Mouse (Mus musculus) mesoderm, embryonic 11.5 days (tissue): ENCODE data around the gene Strbp.

ENCODE experiments used
- DNase-seq: peaks from one replicate; pipeline ENCODE4 v3.0.0-alpha.2; 2012; ENCODE audit warnings: low read depth, low spot score

Strbp gene

DNA sequence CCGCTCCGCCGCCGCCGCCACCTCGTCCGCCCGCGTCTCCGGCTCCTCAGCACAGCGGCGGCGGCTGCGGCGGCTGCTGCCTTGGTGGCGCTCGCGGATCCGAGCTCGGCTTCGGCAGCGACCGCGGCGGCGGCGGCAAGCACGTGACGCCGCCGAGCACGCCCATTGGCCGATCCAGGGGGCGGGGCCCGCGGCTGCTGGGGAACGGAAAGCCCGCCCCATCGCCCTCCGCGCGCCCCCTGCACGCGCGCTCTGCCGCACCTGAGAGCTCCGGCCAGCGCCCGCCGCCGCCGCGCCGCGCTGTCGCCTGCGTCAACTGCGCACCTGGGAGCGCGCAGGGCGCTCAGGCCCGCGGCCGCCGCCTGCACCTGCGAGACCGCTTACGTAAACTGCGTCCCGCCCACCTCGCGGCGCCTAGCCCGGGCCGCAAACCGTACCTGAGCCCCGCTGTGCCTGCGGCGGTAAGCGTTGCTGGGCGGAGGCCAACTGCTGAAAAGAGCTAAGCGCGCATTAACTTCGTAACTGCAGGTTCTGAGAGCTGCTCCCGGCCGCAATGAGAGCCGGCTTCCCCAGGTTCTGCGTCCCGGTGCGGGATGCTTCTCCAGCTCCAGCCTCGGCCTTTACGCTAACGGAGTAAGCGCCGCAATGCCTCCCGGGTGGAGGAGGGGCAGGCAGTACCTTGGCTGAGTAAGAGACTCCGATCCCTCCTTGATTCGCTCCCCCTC lies at the start of gene Strbp:
Gene Strbp, minus strand, starts transcription at position 630 of the 725 bp plus-strand sequence.
- peak; percentile 94 for DNase-seq

DNA sequence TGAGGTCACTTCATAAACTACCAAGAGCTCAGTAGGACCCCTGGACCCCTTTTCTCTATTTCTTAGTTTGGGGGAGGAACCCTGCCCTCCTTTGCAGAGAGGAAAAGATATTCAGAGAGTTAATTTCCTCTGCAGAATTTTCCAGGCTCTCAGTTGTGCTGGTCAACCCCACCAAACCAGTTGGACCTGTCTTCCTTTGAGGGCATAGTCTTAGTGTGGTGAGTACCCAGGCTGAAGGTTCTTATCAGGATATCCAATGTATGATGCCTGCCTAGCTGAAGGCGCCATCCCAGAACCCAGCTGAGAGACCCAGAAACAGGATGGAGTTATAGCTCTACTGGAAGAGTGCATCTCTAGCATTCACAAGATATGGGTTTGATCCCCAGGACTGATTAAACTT lies 47.5 kb upstream of the Strbp start:
- DNase-seq: no peak

DNA sequence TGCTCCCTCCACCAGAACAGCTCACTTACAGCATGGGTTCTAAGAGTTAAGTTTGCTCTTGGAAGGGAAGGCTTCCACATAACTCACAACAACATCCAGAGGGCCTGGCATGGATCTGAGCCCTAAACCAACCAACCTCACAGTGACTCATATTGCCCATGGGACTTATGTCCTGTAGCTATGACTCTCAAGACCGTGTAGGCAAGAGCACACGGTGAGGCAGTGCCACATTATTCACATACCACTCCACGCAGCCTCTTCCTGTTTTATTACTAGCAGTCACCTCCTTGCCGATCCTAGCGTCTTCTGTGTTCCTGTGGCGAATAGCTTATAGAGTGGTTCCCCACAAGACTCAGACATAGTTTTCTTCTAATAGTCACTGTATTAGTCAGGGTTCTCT lies 45.7 kb upstream of the Strbp start:
- DNase-seq: no peak

DNA sequence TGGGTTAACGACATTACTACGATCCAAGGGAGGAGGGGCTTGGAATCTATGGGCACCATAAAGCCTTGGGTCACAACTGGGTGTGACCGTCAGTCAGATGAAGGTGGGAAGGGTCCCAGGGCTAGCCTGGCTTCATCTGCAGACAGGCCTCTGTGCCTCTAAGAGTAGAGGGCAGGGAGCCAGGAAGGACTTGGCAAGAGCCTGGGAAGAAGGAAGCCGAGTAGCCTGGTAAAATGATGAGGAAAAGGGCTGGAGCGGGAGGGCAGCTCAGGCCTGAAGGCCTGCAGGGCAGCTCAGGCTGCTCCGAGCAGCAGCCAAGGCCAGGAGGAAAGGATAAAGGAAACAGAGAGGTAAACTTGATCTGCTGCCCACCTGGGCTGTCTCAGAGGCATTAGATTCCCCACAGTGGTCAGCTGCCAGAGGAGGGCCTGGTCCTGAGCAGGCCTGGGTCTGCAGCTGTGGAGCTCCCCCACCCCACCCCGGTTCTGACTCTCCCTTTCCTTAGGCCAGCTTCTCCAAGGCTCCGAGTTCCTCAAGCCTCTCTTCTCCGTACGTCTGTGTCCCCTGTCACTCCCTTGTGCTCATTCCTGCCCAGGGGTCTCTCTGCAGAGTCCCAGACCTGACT lies 44.9 kb upstream of the Strbp start:
- DNase-seq: no peak

DNA sequence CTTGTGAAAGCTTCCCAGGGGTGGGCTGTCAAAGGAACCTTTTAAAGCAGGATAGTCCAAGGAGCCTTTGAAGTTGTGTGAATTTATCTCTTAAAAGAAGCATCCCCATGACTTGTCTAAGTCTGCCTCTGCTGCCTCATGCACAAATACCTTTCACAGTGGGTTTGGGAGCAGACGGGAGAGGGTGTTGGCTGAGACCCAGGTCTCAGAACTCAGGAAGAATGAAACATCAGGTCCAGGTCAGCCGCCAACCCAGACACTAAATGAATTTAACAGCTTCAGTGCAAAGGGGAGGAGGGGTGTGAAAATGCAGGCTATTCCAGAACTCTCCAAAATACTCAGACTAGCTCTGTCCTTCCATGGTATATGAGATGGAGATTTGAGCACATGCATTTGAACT lies 44.2 kb upstream of the Strbp start:
- no peak for DNase-seq

DNA sequence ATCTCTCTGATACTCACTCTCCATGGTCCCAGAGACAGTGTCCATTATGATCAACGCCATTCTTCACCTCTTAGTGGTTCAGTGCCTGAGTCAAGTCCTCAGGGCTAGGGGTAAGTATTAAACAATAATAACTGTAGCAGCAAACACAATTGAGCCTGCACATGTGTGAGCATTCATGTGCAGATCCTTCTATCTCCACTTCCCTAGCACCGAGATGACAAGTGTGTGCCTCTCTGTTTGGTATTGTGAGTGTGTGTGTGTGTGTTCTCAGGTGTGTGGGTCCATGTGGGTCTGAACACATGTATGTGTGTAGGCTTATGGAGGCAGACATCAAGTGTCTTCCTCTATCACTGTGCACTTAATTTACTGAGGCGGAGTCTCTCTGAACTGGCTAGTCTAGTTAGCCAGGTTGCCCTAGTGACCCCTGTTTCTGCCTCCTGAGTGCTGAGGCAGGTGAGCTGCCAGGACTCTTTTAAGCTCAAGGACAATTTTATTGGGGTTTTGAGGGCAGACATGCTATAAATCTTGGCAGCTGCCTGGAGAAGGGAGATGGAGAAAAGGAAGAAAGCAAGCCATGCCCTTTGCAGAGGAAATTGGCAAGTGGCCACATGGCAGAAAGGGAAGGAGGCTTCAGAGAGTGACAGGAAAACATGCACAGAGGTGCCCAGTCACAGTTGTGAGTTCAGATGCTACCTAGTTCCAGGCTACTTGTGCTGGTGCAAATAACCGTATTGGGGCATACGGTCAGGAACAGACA lies 42.8 kb upstream of the Strbp start:
- DNase-seq: no peak

DNA sequence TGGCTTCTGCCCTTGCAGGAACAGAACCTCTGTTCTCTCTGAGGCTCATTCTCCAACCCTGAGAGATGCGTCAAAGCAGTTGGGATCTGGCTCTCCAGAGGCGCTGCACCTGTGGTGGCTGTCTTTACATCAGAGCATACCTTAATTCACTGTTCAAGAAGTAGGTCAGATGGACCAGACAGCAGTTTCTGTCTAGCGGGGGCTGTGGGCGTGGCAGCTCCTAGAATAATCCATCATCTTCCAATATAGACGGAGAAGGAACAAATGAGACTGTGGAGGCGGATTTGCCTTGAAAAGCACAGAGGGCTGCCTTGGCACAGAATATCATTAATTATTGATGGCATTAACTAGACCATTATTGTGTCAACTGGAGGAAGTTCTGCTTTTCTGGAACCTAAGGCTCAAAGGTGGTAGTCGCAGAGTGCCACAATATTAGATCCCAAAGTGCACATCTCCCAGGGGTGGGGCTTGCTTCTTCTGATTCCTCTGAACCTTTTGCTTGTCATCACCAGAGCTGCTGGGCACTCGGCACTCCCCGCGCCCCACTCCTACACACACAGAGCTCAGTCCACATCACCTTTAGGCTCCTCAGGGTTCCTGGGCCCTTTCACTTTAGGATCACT lies 41.2 kb upstream of the Strbp start:
- no peak for DNase-seq

DNA sequence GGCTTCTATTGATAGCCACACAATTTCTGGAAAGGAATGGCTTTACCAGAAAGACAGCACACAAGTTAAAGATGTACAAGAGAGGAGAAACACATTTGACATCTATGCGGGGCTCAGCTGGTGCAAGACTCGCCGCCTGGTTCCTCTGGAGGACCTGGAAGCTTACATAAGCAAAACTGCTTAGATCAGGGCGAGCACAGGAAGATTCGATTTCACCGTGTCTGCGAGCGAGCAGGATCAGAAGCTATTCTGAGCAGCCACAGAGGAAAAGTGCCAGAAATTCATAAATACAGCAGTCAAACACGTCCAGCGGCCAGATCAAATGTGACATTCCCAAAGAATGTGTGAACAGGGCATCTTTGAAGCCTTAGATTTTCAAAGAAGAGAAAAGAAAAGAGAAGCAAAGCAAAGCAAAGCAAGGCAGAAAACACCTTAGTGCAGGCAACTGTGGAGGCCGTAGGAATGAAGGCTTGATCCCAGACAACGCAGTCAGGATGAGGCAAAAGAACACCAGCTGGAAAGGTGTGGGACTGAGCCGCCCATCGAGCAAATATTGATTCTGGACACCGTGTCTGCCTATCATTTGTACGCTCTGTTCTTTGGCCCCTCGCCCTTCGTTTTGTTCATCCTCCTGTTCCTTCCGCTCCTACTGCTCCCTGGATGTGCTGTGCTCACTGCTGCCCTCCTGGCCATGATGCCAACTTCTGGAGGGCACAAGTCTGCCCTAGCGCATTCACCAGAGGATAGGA lies 38.3 kb upstream of the Strbp start:
- no peak for DNase-seq

DNA sequence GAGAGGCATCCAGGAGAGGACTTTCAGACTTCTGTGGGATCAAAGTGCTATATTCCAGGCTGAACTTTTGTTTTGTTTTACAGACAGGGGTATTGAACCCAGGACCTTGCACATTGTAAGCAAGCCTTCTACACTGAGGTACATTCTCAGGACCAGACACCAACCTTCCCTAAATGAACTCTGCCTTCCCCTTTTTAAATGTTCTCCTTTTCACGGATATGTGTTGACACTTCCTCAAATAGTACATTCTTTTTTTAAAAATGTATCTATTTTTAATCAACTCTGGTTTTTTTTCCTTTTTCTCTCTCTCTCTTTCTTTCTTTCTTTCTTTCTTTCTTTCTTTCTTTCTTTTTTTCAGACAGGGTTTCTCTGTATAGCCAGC lies 32.1 kb upstream of the Strbp start:
- no peak for DNase-seq

DNA sequence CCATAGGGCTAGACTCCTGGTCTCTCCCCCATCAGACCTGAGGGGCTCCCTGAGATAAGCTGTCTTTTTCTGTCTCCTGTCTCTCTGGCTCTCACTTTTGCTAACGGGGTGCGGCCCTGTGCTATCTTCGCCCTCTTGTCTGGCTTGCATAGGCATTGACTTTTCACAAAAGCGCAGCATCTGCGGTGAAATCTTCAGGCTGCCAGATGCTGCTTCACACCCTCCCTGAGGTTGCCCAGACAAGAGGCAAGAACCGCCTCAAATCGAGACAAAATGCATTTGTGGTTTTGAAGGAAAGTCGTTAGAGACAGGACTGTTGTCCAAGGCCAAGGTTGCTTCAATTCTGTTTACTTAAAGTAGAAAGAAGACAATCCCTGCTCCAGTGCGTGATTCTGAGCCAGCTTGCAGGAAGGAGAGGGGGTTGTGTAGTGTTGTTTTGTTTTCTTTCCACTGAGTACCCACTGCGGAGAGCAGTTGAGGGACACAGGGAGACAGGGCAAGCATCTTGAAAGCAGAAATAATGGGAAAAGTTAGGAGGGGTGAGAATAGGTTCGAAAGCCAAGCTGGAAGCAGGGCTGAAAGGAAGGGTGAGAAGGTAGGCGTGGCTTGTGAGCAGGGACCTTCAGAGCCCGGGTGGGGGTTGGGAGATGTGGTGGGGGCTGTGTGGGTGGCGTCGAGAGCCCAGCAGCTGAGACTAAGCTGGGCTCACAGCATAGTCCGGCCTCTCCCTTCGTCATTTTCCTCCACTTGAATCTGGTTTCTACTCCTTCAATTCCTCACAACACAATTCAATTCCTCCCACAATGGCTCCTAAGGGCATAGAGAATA lies 31.5 kb upstream of the Strbp start:
- DNase-seq: no peak

DNA sequence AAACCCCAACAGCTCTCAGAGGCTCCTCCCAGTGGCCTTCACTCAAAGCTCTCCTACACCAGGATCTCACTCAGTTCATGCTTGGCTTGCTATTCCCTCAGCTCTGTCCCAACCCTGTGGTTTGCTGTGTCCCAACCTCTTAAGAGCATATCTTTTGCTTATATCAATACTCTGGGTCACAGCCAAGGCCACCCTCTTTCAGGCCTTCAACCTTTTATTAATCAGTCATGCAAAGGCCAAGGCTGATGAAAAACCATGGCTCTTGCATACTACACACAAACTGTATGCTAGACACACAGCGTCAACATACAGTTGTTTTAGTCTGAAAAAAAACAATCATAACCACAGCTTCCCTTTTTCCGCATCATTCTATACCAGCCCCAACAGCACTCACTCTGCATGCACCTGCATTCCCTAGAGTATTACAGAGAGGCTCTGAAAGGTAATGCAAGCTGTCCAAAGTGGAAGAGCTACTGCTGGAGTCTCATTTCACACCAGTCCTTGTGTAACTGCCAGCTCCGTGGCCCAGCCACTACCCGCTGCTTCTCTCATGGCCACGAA lies 27.7 kb upstream of the Strbp start:
- DNase-seq: no peak

DNA sequence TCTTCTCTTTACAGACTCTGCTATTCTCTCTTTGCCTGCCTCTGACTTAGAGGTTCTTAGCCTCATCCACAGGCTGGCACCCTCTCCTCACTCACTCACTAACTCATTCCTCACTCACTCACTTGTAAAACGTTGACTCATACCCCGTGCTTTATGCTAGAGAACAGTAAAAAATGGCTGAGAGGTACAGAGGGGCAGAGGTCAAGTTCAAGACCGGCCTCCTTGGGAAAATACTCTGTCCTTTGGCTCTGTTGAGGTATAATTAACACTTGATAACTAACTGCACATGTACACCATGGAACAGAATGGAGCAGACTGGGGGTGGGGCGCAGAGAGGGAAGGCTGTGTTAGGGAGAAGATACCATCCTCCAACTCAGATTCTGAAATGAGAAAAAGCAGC lies 20.6 kb upstream of the Strbp start:
- no peak for DNase-seq

DNA sequence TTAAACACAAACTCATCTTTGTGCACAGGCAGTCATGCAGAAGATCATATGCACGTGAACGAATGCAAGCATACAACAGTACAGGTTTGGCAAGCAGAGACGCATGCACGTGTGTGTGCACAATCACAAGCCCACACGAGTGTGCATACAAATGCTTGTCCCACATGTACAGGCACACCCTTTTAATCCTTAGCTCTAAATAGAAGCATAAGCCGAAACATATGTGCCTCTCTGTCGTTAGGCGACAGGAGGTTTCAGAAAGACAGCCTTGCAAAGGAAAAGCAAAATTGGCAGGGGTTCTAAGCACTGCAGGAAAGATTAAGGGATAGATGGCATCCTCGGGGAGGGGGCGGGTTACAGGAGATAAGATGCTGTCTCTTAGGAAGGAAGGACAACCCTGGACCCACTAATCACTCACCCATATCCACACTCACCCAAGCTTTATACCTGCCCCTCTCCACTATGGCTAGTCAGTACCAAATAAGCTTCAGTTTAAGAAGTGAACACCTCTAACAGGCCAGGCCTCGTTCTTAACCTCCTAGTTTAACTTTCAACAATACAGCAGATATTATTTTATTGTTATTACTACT lies 19.9 kb upstream of the Strbp start:
- no peak for DNase-seq

DNA sequence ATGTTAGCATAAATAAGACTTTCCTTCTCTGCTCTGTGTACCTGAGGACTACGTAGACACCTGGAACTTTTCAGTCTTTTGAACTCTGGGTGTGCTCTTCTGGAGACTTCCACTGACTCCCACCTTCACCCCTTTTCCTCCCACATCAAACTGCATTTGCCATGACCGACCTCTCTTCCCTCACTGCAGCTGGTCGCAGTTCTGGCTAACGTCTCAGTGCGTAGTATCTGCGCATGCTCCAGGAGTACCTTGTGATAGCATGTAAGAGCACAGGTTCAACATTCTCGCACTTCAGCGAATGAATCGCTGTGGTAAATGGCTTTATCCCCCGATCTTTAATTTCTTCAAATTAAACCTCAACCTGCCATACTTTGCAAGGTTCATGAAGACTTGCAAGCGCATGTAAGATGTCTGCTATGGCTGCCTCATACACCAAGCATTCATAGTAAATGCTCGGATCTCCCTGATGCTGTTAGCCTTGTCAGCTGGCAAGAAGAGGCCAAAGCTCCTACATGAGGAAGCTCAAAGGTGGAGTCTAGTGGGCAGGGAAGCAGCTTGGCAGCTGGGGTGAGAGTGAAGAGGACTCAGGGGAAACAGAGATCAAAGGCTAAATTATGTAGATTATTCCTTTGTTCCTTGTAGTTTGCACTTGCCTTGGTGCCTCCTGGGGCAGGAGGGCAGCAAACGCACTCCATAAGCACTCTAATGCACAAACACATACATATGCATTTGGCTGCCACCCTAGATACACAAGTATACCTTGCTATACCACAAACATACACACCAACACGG lies 19.2 kb upstream of the Strbp start:
- DNase-seq: no peak

DNA sequence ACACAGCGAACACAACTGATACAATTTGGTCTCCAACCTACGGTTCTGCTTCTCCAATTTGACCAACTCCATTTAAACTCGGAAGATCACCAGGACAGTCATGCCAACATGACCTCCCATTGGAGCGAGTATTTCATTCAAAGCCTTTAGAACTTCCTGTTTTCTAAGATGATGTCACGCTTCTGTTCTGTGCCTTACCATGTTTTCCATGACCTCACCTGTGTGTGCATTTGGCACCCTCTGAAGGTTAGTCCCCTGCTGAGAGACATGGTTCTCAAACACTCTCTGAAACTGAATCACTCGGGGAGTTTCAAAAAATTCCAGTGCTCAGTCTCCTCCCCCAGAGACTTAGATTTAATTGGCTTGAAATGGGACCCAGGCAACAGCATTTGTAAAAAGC lies 12.6 kb upstream of the Strbp start:
- DNase-seq: no peak

DNA sequence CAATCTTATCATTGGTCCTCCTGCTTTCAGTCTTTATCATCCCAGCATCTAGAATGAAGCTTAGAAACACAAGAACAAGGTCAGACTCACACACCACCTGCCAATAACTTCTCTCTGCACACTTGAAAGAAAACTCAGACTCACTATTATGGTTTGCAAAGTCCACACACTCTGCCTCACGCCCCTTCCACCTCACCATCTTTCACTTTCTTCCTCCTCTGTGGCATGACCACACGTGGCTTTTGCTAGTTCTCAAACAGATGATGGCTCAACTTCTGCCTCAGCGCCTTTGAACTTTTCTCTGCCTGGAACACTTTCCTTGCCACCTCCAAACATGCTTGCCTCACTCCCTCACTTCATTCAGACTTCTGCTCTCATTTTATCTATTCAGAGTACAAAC lies 11.7 kb upstream of the Strbp start:
- DNase-seq: no peak

DNA sequence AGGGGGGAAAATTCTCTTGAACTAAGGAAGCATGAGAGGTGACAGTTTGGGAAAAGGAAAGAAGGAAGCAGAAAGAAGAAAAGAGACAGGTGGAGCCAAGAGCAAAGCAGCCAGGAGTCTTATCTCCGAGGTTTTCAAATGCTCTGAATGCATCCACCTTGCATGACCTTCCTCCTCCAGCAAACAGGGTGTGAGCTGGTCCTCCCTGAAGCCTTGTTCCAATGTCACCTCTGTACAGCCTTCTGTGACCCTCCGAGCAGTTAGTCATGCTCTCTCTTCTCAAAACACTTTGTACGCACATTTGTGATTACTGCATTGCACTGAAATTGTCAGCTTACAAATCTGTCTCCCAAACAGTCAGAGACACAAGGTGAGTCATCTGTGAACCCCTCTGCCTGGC lies 9.4 kb upstream of the Strbp start:
- no peak for DNase-seq

DNA sequence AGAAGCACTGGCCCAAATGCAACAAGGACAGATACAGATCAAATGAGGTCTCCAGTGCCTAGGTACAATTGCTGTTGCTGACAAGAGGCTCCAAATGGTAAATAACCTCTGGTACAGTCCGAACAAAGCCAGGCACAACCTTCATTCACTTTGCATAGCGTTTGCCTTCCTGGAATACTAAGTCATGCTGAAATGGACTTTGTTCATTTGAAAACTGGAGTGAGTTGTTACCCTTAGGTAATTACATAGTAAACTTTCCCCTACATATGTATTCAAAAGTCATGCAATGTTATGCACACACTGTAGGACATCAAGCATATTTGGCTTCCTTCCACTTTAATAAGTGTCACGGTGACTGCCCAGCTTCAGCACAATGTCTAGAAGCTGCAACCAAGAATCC lies 5.2 kb upstream of the Strbp start:
- no peak for DNase-seq

DNA sequence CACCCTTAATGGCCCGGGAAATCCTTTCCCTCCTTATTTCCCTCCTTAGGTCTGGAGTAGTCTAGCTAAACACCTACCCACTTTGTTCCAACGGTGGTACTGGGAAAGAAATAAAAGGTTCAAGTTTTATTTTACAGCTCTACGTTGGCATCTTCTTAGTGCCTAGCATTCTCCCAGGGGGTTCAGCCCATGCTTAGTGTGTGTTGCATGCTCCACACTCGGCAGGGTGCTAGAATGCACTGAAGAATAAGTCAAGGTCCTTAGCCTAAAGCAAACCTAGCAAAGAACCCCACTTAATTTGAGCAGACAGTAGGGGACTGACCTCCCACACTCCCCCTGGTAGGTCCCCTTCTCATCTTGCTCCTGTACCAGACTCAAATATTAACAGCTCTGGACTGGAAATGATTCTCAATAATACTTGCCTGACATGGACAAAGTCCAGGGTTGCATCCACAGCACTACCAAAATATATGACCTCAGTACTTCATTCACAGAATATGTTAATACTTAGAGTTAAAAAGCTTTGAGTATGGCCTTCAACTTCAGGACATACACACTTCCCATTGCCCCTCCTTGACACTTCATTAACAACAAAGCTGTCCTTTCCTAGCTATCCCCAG lies 592 bp upstream of the Strbp start:
- DNase-seq: no peak
